Mouse (Mus musculus): Measurements from ENCODE around the gene Atf1. TPM values are rescaled to one million over a fixed set of nuclear protein-coding genes. Genes with fewer than 3 reads are reported as not detected.

Atf1 gene
- total RNA-seq, 1 experiment: 47.2 TPM

GRCm38 (mm10) chr15:100228535-100229336 is 1.1 kb downstream of the Atf1 start:
- in situ Hi-C loops (cut with MboI; ENCODE audit: low sequenced_read_pairs in 2 of 2, unreplicated experiment in 2 of 2): no loop called here
- peak overlapping the region; percentile 100 for H3K9ac ChIP-seq (ENCODE audit: insufficient read depth, low read depth, low read length, poor library complexity, severe bottlenecking)
- peak overlapping the region; percentile 99 to 100 for H3K4me3 ChIP-seq (ENCODE audit: insufficient read depth in 1 of 2, low read depth in 1 of 2, low read length in 2 of 2, poor library complexity in 1 of 2, severe bottlenecking in 1 of 2)
- TF ChIP-seq HCFC1 (IDR thresholded peaks at IDR 0.05; ENCODE audit: borderline replicate concordance, insufficient read depth, low read length) (no peak), CHD2 (IDR thresholded peaks at IDR 0.05; ENCODE audit: low read depth, low read length) (no peak), MAFK (IDR thresholded peaks at IDR 0.05; ENCODE audit: insufficient read depth, low read depth, low read length) (no peak), ZC3H11A (IDR thresholded peaks at IDR 0.05; ENCODE audit: borderline replicate concordance, low read depth, low read length) (no peak), ZNF384 (IDR thresholded peaks at IDR 0.05; ENCODE audit: low read depth, low read length) (no peak)
- DNase-seq (ENCODE audit: low read depth, low spot score): no peak
- peaks cover 2% of the 10 kb centered on the region in 2 experiments; a peak in 3 of 4 replicates for H3K4me1 ChIP-seq (ENCODE audit: control insufficient read depth in 2 of 2, insufficient read depth in 2 of 2, low read length in 2 of 2, poor library complexity in 1 of 2)
- peak overlapping the region; percentile 100 for H3K27ac ChIP-seq (ENCODE audit: insufficient read depth, low read depth, low read length, poor library complexity, severe bottlenecking)
- peaks cover 10% of the 10 kb centered on the region for H3K36me3 ChIP-seq (ENCODE audit: control insufficient read depth, insufficient read depth, low read length, poor library complexity, severe bottlenecking)
- H3K9me3 ChIP-seq (ENCODE audit: control insufficient read depth, insufficient read depth, low read depth, low read length): no peaks in the 10 kb centered on the region

DNA sequence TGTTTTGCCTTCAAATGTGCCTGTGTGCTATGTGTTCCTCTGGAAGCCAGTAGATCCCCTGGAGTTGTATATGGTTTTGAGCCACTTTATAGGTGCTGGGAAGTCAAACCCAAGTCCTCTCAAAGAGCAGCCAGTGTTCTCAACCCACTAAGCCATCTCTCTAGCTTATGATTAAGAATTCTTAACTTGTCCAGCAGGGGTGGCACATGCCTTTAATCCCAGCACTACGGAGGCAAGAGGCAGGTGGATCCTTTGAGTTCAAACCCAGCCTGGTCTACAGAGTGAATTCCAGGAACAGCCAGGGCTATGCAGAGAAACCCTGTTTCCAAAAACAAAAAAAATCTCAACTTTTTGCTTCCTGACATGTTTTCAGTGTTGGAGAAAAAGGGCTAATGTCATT is 3.0 kb downstream of the Atf1 start:
- H3K4me1 ChIP-seq (ENCODE audit: control insufficient read depth in 2 of 2, insufficient read depth in 2 of 2, low read length in 2 of 2, poor library complexity in 1 of 2): peaks cover 2 to 7% of the 10 kb centered on the region in 2 experiments; a peak in 3 of 4 replicates
- H3K9ac ChIP-seq (ENCODE audit: insufficient read depth, low read depth, low read length, poor library complexity, severe bottlenecking): no peak overlapping the region; the same call in 1 of the 2 replicates
- no peak for TF ChIP-seq ZNF384 (IDR thresholded peaks at IDR 0.05; ENCODE audit: low read depth, low read length)
- no peak for TF ChIP-seq HCFC1 (IDR thresholded peaks at IDR 0.05; ENCODE audit: borderline replicate concordance, insufficient read depth, low read length)
- no peak for TF ChIP-seq ZC3H11A (IDR thresholded peaks at IDR 0.05; ENCODE audit: borderline replicate concordance, low read depth, low read length)
- TF ChIP-seq CHD2 (IDR thresholded peaks at IDR 0.05; ENCODE audit: low read depth, low read length): no peak
- H3K4me3 ChIP-seq (ENCODE audit: insufficient read depth in 1 of 2, low read depth in 1 of 2, low read length in 2 of 2, poor library complexity in 1 of 2, severe bottlenecking in 1 of 2): no peak overlapping the region; a peak in 1 of 4 replicates
- no peak for DNase-seq (ENCODE audit: low read depth, low spot score)
- peaks cover 14% of the 10 kb centered on the region for H3K36me3 ChIP-seq (ENCODE audit: control insufficient read depth, insufficient read depth, low read length, poor library complexity, severe bottlenecking)
- H3K9me3 ChIP-seq (ENCODE audit: control insufficient read depth, insufficient read depth, low read depth, low read length): no peaks in the 10 kb centered on the region
- H3K27ac ChIP-seq (ENCODE audit: insufficient read depth, low read depth, low read length, poor library complexity, severe bottlenecking): no peak overlapping the region; the same call in 1 of the 2 replicates
- in situ Hi-C loops (cut with MboI; ENCODE audit: low sequenced_read_pairs in 2 of 2, unreplicated experiment in 2 of 2): no loop called here

DNA sequence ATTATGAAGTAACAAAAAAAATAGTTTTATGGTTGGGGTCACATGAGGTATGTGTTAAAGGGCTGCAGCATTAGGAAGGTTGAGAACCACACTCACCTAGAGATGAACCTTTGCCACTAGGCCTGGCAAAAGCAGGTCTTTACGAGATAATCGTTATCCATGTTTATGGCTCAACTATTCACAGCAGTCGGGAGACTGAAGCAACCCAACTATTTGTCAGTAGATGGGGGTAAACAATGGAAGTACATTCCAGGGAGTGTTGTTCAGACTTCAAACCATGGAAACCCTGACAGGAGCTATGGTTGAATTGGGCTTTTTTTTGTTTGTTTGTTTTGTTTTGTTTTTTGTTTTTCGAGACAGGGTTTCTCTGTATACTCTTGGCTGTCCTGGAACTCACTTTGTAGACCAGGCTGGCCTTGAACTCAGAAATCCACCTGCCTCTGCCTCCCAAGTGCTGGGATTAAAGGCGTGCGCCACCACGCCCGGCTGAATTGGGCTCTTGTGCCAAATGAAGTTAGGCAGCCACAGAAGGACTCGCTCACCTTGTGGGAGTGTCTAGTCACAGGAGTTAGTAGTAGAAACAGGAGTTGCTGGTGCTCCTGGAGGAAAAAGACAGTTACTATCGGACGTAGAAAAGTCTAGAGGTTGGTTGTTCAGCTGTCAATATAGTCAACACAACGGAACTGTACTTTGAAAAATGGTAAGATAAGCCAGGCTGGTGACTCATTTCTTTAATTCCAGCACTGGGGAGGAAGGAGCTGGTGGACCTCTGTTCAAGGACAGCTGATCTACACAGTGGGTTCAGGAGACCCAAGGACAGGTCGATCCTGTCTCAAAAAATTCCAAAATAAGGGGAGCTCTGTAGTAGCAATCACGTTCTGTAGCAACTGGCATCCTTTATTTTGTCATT is 4.3 kb downstream of the Atf1 start:
- Histone ChIP-seq H3K27ac (ENCODE audit: insufficient read depth, low read depth, low read length, poor library complexity, severe bottlenecking) (no peak overlapping the region), H3K9me3 (ENCODE audit: control insufficient read depth, insufficient read depth, low read depth, low read length) (no peaks in the 10 kb centered on the region), H3K36me3 (ENCODE audit: control insufficient read depth, insufficient read depth, low read length, poor library complexity, severe bottlenecking) (peaks cover 18% of the 10 kb centered on the region), H3K9ac (ENCODE audit: insufficient read depth, low read depth, low read length, poor library complexity, severe bottlenecking) (peak overlapping the region; percentile 1; the same call in 1 of the 2 replicates), H3K4me3 (ENCODE audit: insufficient read depth in 1 of 2, low read depth in 1 of 2, low read length in 2 of 2, poor library complexity in 1 of 2, severe bottlenecking in 1 of 2) (no peak overlapping the region), H3K4me1 (ENCODE audit: control insufficient read depth in 2 of 2, insufficient read depth in 2 of 2, low read length in 2 of 2, poor library complexity in 1 of 2) (peaks cover 2 to 7% of the 10 kb centered on the region in 2 experiments; a peak in 3 of 4 replicates)
- in situ Hi-C loops (cut with MboI; ENCODE audit: low sequenced_read_pairs in 2 of 2, unreplicated experiment in 2 of 2): no loop called here
- no peak for DNase-seq (ENCODE audit: low read depth, low spot score)
- TF ChIP-seq HCFC1 (IDR thresholded peaks at IDR 0.05; ENCODE audit: borderline replicate concordance, insufficient read depth, low read length) (no peak), CHD2 (IDR thresholded peaks at IDR 0.05; ENCODE audit: low read depth, low read length) (no peak), ZNF384 (IDR thresholded peaks at IDR 0.05; ENCODE audit: low read depth, low read length) (0 out of 2 replicates have a peak, but pooled peaks have one; percentile 14)

DNA sequence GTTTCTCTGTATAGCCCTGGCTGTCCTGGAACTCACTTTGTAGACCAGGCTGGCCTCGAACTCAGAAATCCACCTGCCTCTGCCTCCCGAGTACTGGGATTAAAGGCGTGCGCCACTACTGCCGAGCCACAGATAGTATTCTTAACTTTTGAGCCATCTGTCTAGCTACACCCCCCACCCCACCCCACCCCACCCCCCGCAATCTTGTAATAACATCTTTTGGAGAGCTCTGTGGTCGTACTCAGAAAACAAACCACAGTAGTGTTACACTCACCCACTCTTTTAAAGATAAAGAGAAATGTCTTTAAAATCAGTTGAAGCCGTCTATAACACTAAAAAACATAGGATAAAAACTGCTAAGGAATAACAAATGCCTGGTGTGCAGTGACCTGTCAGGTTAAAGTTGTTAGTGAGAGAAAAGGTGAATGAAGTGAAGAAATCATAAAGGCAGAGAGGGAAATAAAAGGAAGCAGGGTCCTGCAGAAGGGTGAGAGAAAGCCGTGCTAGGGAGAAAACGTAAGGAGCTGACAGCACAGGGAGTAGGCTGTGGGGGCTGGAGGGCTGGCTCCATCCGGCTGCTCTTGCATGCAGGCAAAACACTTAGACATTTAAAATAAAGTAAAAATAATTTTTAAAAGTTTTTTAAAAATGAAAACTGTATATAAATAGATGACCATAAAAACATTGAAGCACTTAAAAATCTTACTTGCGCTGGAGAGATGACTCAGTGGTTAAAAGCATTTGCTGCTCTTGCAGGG is 7.8 kb downstream of the Atf1 start:
- no peak overlapping the region for H3K4me3 ChIP-seq (ENCODE audit: insufficient read depth in 1 of 2, low read depth in 1 of 2, low read length in 2 of 2, poor library complexity in 1 of 2, severe bottlenecking in 1 of 2)
- no peak for DNase-seq (ENCODE audit: low read depth, low spot score)
- TF ChIP-seq CHD2 (IDR thresholded peaks at IDR 0.05; ENCODE audit: low read depth, low read length) (no peak), ZC3H11A (IDR thresholded peaks at IDR 0.05; ENCODE audit: borderline replicate concordance, low read depth, low read length) (no peak), ZNF384 (IDR thresholded peaks at IDR 0.05; ENCODE audit: low read depth, low read length) (no peak), HCFC1 (IDR thresholded peaks at IDR 0.05; ENCODE audit: borderline replicate concordance, insufficient read depth, low read length) (no peak), MAFK (IDR thresholded peaks at IDR 0.05; ENCODE audit: insufficient read depth, low read depth, low read length) (no peak)
- peaks cover 26% of the 10 kb centered on the region for H3K36me3 ChIP-seq (ENCODE audit: control insufficient read depth, insufficient read depth, low read length, poor library complexity, severe bottlenecking)
- no peaks in the 10 kb centered on the region for H3K9me3 ChIP-seq (ENCODE audit: control insufficient read depth, insufficient read depth, low read depth, low read length)
- no peak overlapping the region for H3K27ac ChIP-seq (ENCODE audit: insufficient read depth, low read depth, low read length, poor library complexity, severe bottlenecking)
- peaks cover 2 to 10% of the 10 kb centered on the region in 2 experiments; a peak in 3 of 4 replicates for H3K4me1 ChIP-seq (ENCODE audit: control insufficient read depth in 2 of 2, insufficient read depth in 2 of 2, low read length in 2 of 2, poor library complexity in 1 of 2)
- H3K9ac ChIP-seq (ENCODE audit: insufficient read depth, low read depth, low read length, poor library complexity, severe bottlenecking): no peak overlapping the region
- in situ Hi-C loops (cut with MboI; ENCODE audit: low sequenced_read_pairs in 2 of 2, unreplicated experiment in 2 of 2): no loop called here
